Mouse (Mus musculus): Measurements from ENCODE around the gene Pphln1. TPM values are rescaled to one million over a fixed set of nuclear protein-coding genes. Genes with fewer than 3 reads are reported as not detected.

The Pphln1 gene
- polyA plus RNA-seq, 1 experiment from 2014 or later = 32.4 TPM

DNA sequence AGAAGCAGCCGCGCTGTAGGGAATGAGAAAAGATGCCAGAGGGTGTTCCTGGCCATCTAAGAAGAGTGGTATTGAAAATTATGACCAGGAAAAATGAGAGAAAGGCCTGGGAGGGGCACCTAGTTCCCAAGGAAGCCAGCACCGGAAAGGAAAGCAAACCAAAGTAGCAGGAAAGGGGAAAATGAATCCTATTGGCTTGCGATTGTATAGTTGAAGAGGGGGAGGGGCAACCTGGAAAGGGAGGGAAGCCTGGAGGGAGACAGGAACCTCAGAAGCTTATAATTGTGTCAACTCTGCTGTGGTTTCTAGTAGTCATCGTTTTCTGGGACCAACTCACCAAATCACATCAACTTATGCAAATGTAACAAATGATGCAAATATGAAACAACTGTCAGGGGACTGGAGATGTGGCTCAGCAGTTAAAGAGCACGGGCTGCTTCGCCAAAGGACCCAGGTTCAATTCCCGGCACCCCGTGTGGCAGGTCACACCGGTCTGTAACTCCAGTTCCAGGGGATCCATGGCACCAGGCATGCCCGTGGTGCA is 118.9 kb downstream of the Pphln1 start:
- H3K9ac ChIP-seq (ENCODE audit: low read depth, low read length) = no peak overlapping the region
- H3K4me2 ChIP-seq (ENCODE audit: low read length) = peak overlapping the region; percentile 93
- no peaks in the 10 kb centered on the region for H3K36me3 ChIP-seq (ENCODE audit: insufficient read depth, low read length)
- 81% methylated on average over 11 of the region's 11 CpGs for WGBS
- H3K9me3 ChIP-seq (replicated peaks; ENCODE audit: low read length) = no peaks in the 10 kb centered on the region
- H3K27ac ChIP-seq = peak overlapping the region; percentile 82
- peaks cover 10% of the 10 kb centered on the region for H3K4me1 ChIP-seq (replicated peaks; ENCODE audit: insufficient read depth, low read length)
- no peak overlapping the region for H3K4me3 ChIP-seq (replicated peaks; ENCODE audit: low read depth, low read length)
- no peaks in the 10 kb centered on the region for H3K27me3 ChIP-seq (ENCODE audit: insufficient read depth, low read length)
- TF ChIP-seq CTCF (IDR thresholded peaks at IDR 0.05; ENCODE audit: low read depth) = no peak
- DNase-seq (ENCODE audit: low spot score) (peak; percentile 56), ATAC-seq (replicated peaks; ENCODE audit: low FRiP score, low read depth) (no peak)

DNA sequence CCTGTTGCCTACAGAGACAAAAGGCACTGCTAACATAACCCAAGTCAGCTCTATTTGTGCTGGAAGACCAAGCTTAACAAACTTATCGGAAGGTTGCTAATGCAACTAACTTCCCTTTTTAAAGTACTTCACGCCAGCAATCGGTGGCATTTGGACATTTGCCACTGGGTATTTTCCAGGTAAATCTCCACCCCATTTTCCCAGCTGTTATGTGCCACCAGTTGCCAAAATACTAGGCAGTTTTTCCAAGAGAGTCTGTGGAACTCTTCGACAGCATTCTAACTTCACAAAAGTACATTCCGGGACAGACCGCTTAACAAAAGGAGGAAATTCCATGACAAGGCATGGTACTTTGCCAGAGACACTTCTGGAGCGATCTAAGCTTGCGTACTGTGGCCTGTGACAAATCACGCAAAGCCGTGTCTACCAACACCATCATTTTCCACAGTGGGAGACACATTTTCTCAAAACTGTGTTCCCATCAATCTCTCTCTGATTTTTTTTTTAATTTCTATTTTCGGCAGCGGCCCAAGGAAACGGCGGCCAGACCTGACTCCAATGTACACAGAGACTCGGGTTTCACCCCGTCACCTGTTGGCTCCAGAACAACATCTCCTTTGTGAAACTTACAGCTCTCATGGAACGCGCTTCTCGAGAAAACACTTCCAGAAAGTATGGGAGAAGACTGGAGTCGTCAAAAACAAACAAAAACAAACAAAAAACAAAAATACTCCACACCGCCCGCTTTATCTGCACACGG is 120.2 kb downstream of the Pphln1 start:
- Histone ChIP-seq H3K4me3 (replicated peaks; ENCODE audit: low read depth, low read length) (peak overlapping the region; percentile 65), H3K9me3 (replicated peaks; ENCODE audit: low read length) (no peaks in the 10 kb centered on the region), H3K27me3 (ENCODE audit: insufficient read depth, low read length) (no peaks in the 10 kb centered on the region), H3K27ac (peak overlapping the region; percentile 82), H3K4me1 (replicated peaks; ENCODE audit: insufficient read depth, low read length) (peaks cover 10% of the 10 kb centered on the region), H3K4me2 (ENCODE audit: low read length) (peak overlapping the region; percentile 93), H3K36me3 (ENCODE audit: insufficient read depth, low read length) (no peaks in the 10 kb centered on the region), H3K9ac (ENCODE audit: low read depth, low read length) (peak overlapping the region; percentile 73)
- no peak for TF ChIP-seq CTCF (IDR thresholded peaks at IDR 0.05; ENCODE audit: low read depth)
- WGBS = 4% methylated on average over 23 of the region's 23 CpGs
- ATAC-seq (replicated peaks; ENCODE audit: low FRiP score, low read depth) (no peak), DNase-seq (ENCODE audit: low spot score) (peak; percentile 76)

DNA sequence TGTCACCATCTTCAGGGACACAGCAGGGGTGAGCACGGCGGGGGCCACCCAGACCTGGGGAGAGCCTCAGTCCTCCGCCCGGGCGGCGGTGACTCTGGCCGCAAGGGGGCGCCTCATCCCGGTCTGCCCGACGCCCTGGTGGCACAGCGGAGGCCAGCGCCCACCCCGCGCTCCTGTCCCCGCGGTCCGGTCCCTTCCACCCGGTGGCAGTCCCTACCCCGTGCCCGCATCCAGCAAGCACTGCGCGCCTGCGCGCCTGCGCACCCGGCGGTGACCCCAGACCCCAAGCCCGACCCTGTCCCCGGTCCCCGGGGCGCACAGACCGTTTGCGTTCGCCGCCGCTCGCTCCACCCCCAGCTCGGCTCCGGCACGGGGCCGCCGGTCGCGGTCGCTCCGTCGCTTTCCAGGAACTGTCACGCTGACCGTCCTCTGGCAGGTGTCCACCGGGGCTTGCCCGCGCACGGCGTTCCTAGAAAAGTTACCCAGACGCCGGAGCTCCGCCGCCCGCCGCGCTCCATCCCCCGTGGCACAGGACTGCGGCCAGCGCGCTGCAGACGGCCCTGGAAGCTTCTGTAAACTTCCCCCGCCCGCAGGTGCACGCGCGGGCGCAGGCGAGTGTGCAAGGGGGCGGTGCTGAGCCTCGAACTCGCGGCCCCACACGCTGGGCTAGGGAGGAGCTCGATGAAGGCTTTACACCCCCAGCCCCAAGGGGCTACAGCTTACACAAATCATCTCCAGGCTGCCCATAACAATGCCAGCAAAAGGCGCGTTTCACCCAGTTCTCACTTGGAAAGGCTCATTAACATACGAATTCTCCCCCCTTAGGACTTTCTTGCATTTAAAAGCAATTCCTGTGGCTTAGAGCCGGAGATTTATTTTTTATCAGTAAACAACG is 121.0 kb downstream of the Pphln1 start:
- DNase-seq (ENCODE audit: low spot score) = peak; percentile 84
- Histone ChIP-seq H3K9ac (ENCODE audit: low read depth, low read length) (peak overlapping the region; percentile 73), H3K9me3 (replicated peaks; ENCODE audit: low read length) (no peaks in the 10 kb centered on the region), H3K4me3 (replicated peaks; ENCODE audit: low read depth, low read length) (peak overlapping the region; percentile 65), H3K27ac (peak overlapping the region; percentile 82), H3K4me2 (ENCODE audit: low read length) (peak overlapping the region; percentile 93), H3K27me3 (ENCODE audit: insufficient read depth, low read length) (no peaks in the 10 kb centered on the region), H3K36me3 (ENCODE audit: insufficient read depth, low read length) (no peaks in the 10 kb centered on the region), H3K4me1 (replicated peaks; ENCODE audit: insufficient read depth, low read length) (peaks cover 7% of the 10 kb centered on the region)
- TF ChIP-seq CTCF (IDR thresholded peaks at IDR 0.05; ENCODE audit: low read depth) = peak; percentile 82
- ATAC-seq (replicated peaks; ENCODE audit: low FRiP score, low read depth) = peak; percentile 91
- under 1% methylated on average over 73 of the region's 85 CpGs for WGBS

DNA sequence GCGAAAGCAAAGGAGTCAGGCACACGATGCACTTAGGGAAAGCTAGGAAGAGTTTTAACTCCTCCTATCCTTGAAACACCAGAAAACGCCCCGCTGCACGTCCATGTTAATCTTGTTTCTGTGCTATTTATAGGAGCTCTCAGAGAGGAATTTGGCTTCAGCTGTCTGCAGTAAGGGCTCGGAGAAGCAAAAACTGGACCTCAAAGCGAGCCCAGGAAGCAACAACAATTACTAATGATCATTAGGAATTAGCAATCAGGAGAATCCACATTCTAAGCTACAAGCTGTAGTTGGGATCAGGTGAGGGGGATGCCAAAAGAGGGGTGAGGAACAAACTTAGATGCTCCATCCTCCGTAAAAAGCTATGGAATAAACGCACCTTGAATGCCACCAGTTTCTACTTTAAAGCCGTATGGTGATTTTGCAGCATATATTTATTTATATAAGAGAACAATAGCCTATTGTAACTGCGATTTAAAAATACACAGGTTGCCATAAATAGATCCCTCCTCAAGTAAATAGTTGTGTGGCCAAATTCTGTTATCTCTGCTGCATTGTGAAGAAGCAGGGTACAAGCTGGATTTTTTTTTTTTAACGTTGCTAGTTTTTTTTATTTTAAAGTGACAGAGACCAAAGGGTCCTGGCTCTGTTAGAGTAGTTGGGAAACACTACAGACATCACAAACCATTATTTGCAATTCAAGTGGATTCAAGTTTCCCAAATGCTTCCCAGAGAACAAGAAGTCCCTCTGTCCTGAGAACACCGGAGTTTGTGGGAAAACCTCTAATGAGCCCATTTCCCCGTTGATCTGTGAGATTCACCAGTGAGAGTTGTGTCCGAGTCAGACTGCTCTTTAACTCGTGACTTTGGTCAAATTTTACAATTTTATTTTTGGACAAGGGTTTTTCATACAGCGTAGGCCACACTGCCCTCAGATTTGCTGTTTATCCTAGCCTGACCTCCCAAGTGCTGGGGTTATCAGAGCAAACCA is 122.0 kb downstream of the Pphln1 start:
- Histone ChIP-seq H3K9me3 (replicated peaks; ENCODE audit: low read length) (no peaks in the 10 kb centered on the region), H3K27me3 (ENCODE audit: insufficient read depth, low read length) (no peaks in the 10 kb centered on the region), H3K4me2 (ENCODE audit: low read length) (peak overlapping the region; percentile 93), H3K4me1 (replicated peaks; ENCODE audit: insufficient read depth, low read length) (peaks cover 7% of the 10 kb centered on the region), H3K36me3 (ENCODE audit: insufficient read depth, low read length) (no peaks in the 10 kb centered on the region), H3K9ac (ENCODE audit: low read depth, low read length) (peak overlapping the region; percentile 73), H3K27ac (peak overlapping the region; percentile 82), H3K4me3 (replicated peaks; ENCODE audit: low read depth, low read length) (peak overlapping the region; percentile 65)
- TF ChIP-seq CTCF (IDR thresholded peaks at IDR 0.05; ENCODE audit: low read depth) = no peak
- ATAC-seq (replicated peaks; ENCODE audit: low FRiP score, low read depth) = no peak
- DNase-seq (ENCODE audit: low spot score) = peak; percentile 93
- 15% methylated on average over 17 of the region's 17 CpGs for WGBS

DNA sequence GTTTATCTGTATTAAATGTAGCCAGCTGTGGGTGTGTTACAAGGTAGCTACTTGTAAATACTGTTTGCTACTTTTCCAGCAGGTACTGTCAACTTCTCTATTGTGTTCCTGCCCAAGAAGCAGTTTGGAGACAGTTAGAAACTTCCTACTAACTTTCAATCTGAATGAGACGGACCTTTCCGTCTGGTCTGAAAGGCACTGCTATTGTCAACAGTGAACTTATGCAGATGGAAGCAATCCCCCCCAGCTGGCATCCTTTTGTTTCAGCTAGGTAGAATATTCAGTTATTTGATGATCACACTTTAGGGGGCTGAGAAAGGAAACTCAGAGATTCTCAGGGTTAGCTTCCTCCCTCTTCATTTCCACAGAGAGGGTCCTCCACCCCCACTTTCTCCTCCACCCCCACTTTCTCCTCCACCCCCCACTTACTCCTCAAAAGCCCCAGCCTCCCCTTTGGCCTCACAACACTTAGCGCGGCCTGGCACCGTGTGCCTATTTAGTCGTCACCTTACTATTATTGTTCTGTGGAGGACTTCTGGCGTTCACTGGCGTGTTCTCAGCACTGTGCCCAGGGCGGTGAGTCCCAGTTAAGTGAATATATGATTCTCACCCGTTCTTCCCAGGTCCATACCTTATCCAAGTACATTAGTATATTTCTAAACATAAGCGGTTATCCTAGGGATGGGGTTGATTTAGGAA is 123.1 kb downstream of the Pphln1 start:
- Histone ChIP-seq H3K4me2 (ENCODE audit: low read length) (no peak overlapping the region), H3K27ac (no peak overlapping the region), H3K4me3 (replicated peaks; ENCODE audit: low read depth, low read length) (no peak overlapping the region), H3K36me3 (ENCODE audit: insufficient read depth, low read length) (no peaks in the 10 kb centered on the region), H3K9me3 (replicated peaks; ENCODE audit: low read length) (no peaks in the 10 kb centered on the region), H3K4me1 (replicated peaks; ENCODE audit: insufficient read depth, low read length) (peaks cover 7% of the 10 kb centered on the region), H3K9ac (ENCODE audit: low read depth, low read length) (no peak overlapping the region), H3K27me3 (ENCODE audit: insufficient read depth, low read length) (no peaks in the 10 kb centered on the region)
- DNase-seq (ENCODE audit: low spot score) (no peak), ATAC-seq (replicated peaks; ENCODE audit: low FRiP score, low read depth) (no peak)
- 76% methylated on average over 11 of the region's 11 CpGs for WGBS
- TF ChIP-seq CTCF (IDR thresholded peaks at IDR 0.05; ENCODE audit: low read depth) = no peak

Measured in kidney, postnatal 0 days (tissue).